Mouse (Mus musculus) liver, postnatal 0 days (tissue): ENCODE measurements around the gene Tnpo1.
"Not testable (repeated sequence)": the region's sequence is repeated elsewhere in the genome, so short reads cannot be mapped to it uniquely, and the experiment has no call there.

Experiments
- CTCF ChIP-seq: sonication (generic); IDR thresholded peaks from 2 replicates; pipeline ENCODE4 v1.5.1; 2016; ENCODE audit warnings: antibody characterized with exemption, low read depth
- EP300 ChIP-seq: IDR thresholded peaks from 2 replicates; pipeline ENCODE4 v1.6.1; 2016; ENCODE audit warnings: antibody characterized with exemption, low read depth, mild to moderate bottlenecking

GRCm38 (mm10) chr13:98829026-98829425 lies 97.2 kb downstream of the Tnpo1 start:
- TF ChIP-seq CTCF, EP300: not testable (repeated sequence)
